Mouse (Mus musculus) intestine, postnatal 0 days (tissue): ENCODE results near the gene Zhx3. TPM values are rescaled to one million over a fixed set of nuclear protein-coding genes. Genes with fewer than 3 reads are reported as not detected.
A peak's percentile ranks its signal among the peaks of the same experiment; 100 is the strongest.

Experiments
- ATAC-seq: fragments of 200-750 bp; cut with Nextera tagmentation; 2 replicates; pipeline ENCODE4 v1.8.0; 2017; ENCODE audit warnings: mild to moderate bottlenecking, moderate TSS enrichment, moderate library complexity
- H3K27ac ChIP-seq: fragments of 300-500 bp; sonication (generic); 2 replicates; pipeline ENCODE4 v1.5.1; 2014; ENCODE audit warnings: mild to moderate bottlenecking, low read depth, low read length, moderate library complexity
- H3K27me3 ChIP-seq: fragments of 300-500 bp; sonication (generic); replicated peaks from 2 replicates; pipeline ENCODE4 v1.6.1; 2014; ENCODE audit warnings: low read length, mixed read lengths; ENCODE audit not compliant: control insufficient read depth, insufficient read depth
- H3K36me3 ChIP-seq: fragments of 300-500 bp; sonication (generic); 2 replicates; pipeline ENCODE4 v1.6.1; 2014; ENCODE audit warnings: mild to moderate bottlenecking, moderate library complexity; ENCODE audit not compliant: control insufficient read depth, insufficient read depth
- H3K4me1 ChIP-seq: fragments of 300-500 bp; sonication (generic); replicated peaks from 2 replicates; pipeline ENCODE4 v1.6.1; 2014; ENCODE audit warnings: antibody characterized with exemption, low read length, mixed read lengths; ENCODE audit not compliant: control insufficient read depth, insufficient read depth
- H3K4me2 ChIP-seq: fragments of 300-500 bp; sonication (generic); replicated peaks from 2 replicates; pipeline ENCODE4 v1.6.1; 2014; ENCODE audit warnings: low read depth, mild to moderate bottlenecking, moderate library complexity
- H3K4me3 ChIP-seq: fragments of 300-500 bp; sonication (generic); 2 replicates; pipeline ENCODE4 v1.5.1; 2014; ENCODE audit warnings: low read depth, low read length
- H3K9ac ChIP-seq: fragments of 300-500 bp; sonication (generic); 2 replicates; pipeline ENCODE4 v1.6.1; 2014; ENCODE audit warnings: mild to moderate bottlenecking, low read depth, low read length
- H3K9me3 ChIP-seq: fragments of 300-500 bp; sonication (generic); 2 replicates; pipeline ENCODE4 v1.6.1; 2016; ENCODE audit warnings: mixed run types; ENCODE audit not compliant: control insufficient read depth
- CTCF ChIP-seq: sonication (generic); IDR thresholded peaks from 2 replicates; pipeline ENCODE4 v1.5.1; 2016; ENCODE audit warnings: low read depth, mild to moderate bottlenecking, control low read depth, antibody characterized with exemption, moderate library complexity
- WGBS: fragments of 180-500 bp; shearing (Covaris S2); extraction: QIAGEN DNeasy Blood & Tissue Kit; methylation state at CpG from one replicate; pipeline ENCODE4 v1.1.7; 2014; 5-methylcytosine and 5-hydroxymethylcytosine counted together
- polyA plus RNA-seq: library from polyadenylated mRNA; unstranded; fragments of >200 nt; fragmentation: Nextera tagmentation; extraction: Ambion mirVana; gene quantifications from 2 replicates; pipeline ENCODE4 v1.2.1, GENCODE M21; 2015

Gene Zhx3
- polyA plus RNA-seq, 1 experiment from 2014 or later: 3.5 TPM

DNA sequence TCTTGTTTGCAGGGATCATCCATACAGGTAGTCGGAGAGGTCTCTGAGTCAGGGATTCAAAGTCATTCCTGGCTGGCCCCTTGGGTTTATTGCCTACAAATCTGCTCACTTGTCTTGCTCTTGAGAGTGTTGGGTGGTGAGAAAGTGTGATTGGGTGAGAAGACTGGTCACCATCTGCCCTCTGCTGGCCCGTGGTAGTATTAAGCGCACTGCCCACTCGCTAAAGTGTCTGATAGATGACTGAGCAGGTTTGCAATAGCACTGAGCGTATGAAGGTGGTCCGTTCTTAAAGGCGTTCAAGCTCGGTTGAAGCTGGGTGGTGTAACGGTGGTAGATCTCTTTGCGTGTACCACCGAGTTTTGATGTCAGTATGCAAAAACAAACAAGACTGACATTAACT is 14.5 kb upstream of the Zhx3 start:
- Histone ChIP-seq H3K9me3 (no peaks in the 10 kb centered on the region), H3K27me3 (no peaks in the 10 kb centered on the region), H3K9ac (peak overlapping the region; percentile 70), H3K27ac (peak overlapping the region; percentile 93), H3K4me2 (peak overlapping the region; percentile 69), H3K4me3 (peak overlapping the region; percentile 48), H3K36me3 (no peaks in the 10 kb centered on the region), H3K4me1 (0 out of 2 replicates have a peak, but pooled peaks cover 2% of the 10 kb centered on the region)
- peak; percentile 97 for TF ChIP-seq CTCF
- under 1% methylated on average over 11 of the region's 11 CpGs for WGBS
- peak; percentile 76 for ATAC-seq

DNA sequence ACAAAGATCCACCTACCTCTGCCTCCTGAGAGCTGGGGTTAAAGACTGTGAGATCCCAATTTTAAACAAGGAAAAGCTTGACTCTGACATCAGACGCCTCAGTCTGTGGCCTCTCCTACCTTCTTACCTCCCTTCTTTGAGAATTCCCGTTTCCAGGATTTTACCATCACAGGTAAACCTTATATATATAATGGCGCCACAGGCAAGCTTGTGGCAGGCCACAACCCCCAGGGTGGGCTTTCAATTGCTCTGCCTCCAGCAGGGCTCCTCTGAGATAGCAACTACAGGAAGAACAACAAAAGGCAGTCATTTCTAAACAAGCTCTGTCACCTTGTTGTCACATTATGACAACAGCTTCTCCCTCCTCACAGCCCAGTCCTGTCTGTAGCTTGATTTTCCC is 13.4 kb upstream of the Zhx3 start:
- ATAC-seq: no peak
- Histone ChIP-seq H3K27ac (no peak overlapping the region), H3K36me3 (no peaks in the 10 kb centered on the region), H3K4me3 (no peak overlapping the region), H3K4me1 (0 out of 2 replicates have a peak, but pooled peaks cover 2% of the 10 kb centered on the region), H3K9me3 (no peaks in the 10 kb centered on the region), H3K27me3 (no peaks in the 10 kb centered on the region), H3K4me2 (no peak overlapping the region), H3K9ac (no peak overlapping the region)
- WGBS: 71% methylated on average over 3 of the region's 3 CpGs
- no peak for TF ChIP-seq CTCF

DNA sequence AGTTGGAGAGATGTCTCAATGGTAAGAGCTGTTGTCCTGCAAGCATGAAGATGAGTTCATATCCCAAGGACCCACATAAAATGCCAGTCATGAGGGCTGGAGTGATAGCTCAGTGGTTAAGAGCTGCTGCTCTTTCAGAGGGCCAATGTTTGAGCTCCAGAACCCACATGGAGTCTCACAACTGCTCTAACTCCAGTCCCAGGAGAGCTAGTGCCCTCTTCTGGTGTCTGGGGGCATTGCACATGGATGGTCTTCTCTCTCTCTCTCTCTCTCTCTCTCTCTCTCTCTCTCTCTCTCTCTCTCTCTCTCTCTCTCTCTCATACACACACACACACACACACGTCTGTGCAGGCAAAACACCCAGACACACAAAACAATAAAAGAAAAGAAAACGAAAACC is 12.0 kb upstream of the Zhx3 start:
- no peaks in the 10 kb centered on the region for H3K27me3 ChIP-seq
- no peak overlapping the region for H3K4me2 ChIP-seq
- H3K36me3 ChIP-seq: no peaks in the 10 kb centered on the region
- TF ChIP-seq CTCF: peak; percentile 85
- no peaks in the 10 kb centered on the region for H3K9me3 ChIP-seq
- no peak overlapping the region for H3K27ac ChIP-seq
- ATAC-seq: no peak
- 37% methylated on average over 2 of the region's 2 CpGs for WGBS
- H3K4me1 ChIP-seq: 0 out of 2 replicates have a peak, but pooled peaks cover 2% of the 10 kb centered on the region
- H3K9ac ChIP-seq: no peak overlapping the region
- no peak overlapping the region for H3K4me3 ChIP-seq

DNA sequence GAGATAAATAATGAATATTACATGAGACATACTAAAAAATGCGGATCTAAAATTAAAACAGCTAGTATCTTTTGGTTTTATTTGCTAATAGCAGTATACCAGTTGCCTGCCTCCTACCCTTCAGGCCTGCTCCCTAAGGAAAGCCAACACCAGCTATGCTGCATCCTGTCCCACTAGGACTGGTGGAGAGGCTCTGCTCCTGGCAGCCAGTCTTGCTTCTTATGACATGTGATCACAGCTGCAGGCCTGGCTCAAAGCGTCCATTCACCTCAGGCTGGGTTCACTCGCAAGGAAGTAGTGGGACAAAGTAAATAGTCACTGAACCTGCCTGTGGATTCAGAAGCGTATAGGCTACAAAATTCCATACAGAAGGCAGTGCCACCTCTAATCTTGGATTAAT is 11.1 kb upstream of the Zhx3 start:
- H3K27ac ChIP-seq: no peak overlapping the region
- H3K9me3 ChIP-seq: no peaks in the 10 kb centered on the region
- no peak for ATAC-seq
- H3K36me3 ChIP-seq: no peaks in the 10 kb centered on the region
- H3K9ac ChIP-seq: no peak overlapping the region
- no peaks in the 10 kb centered on the region for H3K27me3 ChIP-seq
- TF ChIP-seq CTCF: no peak
- 0 out of 2 replicates have a peak, but pooled peaks cover 2% of the 10 kb centered on the region for H3K4me1 ChIP-seq
- WGBS: 64% methylated on average over 4 of the region's 4 CpGs
- no peak overlapping the region for H3K4me3 ChIP-seq
- no peak overlapping the region for H3K4me2 ChIP-seq

DNA sequence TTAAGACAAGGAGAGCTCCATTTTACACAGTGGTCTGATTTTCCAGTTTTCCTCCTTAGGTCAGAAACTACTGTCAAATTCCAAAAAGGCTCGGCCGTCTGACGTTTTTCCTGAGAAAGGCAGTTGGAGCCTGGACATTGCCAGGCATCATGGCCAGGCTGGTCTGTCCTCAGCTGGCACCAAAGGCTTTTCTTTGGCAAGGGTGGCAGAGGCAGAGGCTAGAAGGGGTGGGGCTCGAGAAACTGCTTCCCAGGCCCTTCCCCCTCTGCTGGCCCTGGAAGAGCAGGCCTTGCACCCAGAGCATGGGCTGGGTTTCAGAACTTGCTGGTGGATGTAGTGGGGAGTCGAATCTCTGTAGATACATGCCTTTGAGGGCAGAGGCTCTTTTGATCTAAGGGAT is 9.6 kb upstream of the Zhx3 start:
- Histone ChIP-seq H3K36me3 (no peaks in the 10 kb centered on the region), H3K9me3 (no peaks in the 10 kb centered on the region), H3K4me2 (no peak overlapping the region), H3K4me3 (no peak overlapping the region), H3K27ac (no peak overlapping the region), H3K9ac (no peak overlapping the region), H3K27me3 (no peaks in the 10 kb centered on the region), H3K4me1 (0 out of 2 replicates have a peak, but pooled peaks cover 2% of the 10 kb centered on the region)
- no peak for TF ChIP-seq CTCF
- WGBS: 81% methylated on average over 5 of the region's 5 CpGs
- ATAC-seq: no peak

DNA sequence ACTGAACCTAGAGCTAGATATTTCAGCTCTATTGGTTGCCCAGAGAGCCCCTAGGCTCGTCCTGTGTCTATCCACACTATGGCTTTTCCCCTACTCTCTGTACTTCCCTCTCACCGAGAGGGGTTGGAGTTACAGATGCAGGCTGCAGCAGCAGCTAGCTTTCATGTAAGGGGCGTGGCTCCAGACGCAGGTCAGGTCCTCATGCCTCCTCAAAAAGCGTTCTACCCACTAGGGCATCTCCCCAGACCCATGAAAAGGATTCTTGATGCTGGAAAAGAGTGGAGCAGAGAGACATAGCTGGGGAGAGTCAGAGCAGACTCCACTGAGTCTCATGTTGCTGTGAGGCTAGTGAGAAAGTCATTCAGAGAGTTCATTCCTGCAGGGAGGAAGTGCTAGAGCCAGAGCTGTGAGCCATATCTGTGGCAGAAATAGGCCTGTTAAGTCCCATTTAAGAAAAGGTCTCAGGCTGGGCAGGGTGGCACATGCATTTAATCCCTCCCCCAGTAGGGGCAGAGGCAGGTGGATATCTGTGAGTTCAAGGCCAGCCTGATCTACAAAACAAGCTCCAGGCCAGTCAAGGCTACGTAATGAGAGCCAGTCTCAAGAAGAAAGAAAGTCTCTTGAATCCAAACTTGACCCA is 8.8 kb upstream of the Zhx3 start:
- H3K27ac ChIP-seq: no peak overlapping the region
- no peak for ATAC-seq
- no peak overlapping the region for H3K4me3 ChIP-seq
- H3K9ac ChIP-seq: no peak overlapping the region
- no peaks in the 10 kb centered on the region for H3K9me3 ChIP-seq
- 45% methylated on average over 6 of the region's 6 CpGs for WGBS
- no peaks in the 10 kb centered on the region for H3K36me3 ChIP-seq
- H3K4me1 ChIP-seq: no peaks in the 10 kb centered on the region
- no peaks in the 10 kb centered on the region for H3K27me3 ChIP-seq
- no peak overlapping the region for H3K4me2 ChIP-seq
- no peak for TF ChIP-seq CTCF
